Comparison of ENCODE assay signal across 17 mouse cellular contexts in genomic region chr15:98930998-98931397, GRCm38 (mm10). TPM values are rescaled to one million over a fixed set of nuclear protein-coding genes. Genes with fewer than 3 reads are reported as not detected.
DNase-seq lines count a peak whose midpoint lies in the region; ATAC-seq and TF ChIP-seq lines count a peak whose summit lies in the region.
"Had no signal": no experiment of that assay in that cellular context is flagged by ENCODE, and none has a peak within 500 bp of the region (broad histone marks: within the 10 kb centered on the region; RNA-seq: fewer than 3 reads in every experiment).

No protein-coding gene starts in this region.

- H3K9me3 ChIP-seq in forebrain, embryonic 12.5 days = no peaks in the 10 kb centered on the region
- H3K9me3 ChIP-seq in forebrain, embryonic 14.5 days (replicated peaks; ENCODE audit: control insufficient read depth, low read length) = no peaks in the 10 kb centered on the region
- H3K9me3 ChIP-seq in limb, embryonic 12.5 days = no peaks in the 10 kb centered on the region
- H3K9me3 ChIP-seq in limb, embryonic 10.5 days (replicated peaks) = no peaks in the 10 kb centered on the region
- H3K9me3 ChIP-seq in liver, postnatal 0 days (ENCODE audit: low read length) = no peaks in the 10 kb centered on the region
- H3K9me3 ChIP-seq: embryonic facial prominence, embryonic 13.5 days had no signal

- H3K9ac ChIP-seq in forebrain, embryonic 12.5 days = no peak overlapping the region
- no peak overlapping the region for H3K9ac ChIP-seq in forebrain, embryonic 14.5 days (ENCODE audit: low read length)
- H3K9ac ChIP-seq in limb, embryonic 12.5 days (replicated peaks) = no peak overlapping the region
- 0 out of 2 replicates have a peak overlapping the region, but pooled peaks have one; percentile 6 for H3K9ac ChIP-seq in liver, postnatal 0 days (replicated peaks)
- H3K9ac ChIP-seq: embryonic facial prominence, embryonic 13.5 days had no signal

- H3K4me3 ChIP-seq in forebrain, embryonic 12.5 days (replicated peaks) = no peak overlapping the region
- no peak overlapping the region for H3K4me3 ChIP-seq in forebrain, embryonic 14.5 days (ENCODE audit: low read depth, low read length)
- H3K4me3 ChIP-seq in limb, embryonic 12.5 days (replicated peaks) = no peak overlapping the region
- H3K4me3 ChIP-seq in limb, embryonic 10.5 days = no peak overlapping the region
- no peak overlapping the region for H3K4me3 ChIP-seq in liver, postnatal 0 days (ENCODE audit: low read depth, low read length)
- H3K4me3 ChIP-seq: embryonic facial prominence, embryonic 13.5 days had no signal

- no peak for TF ChIP-seq CTCF in liver, postnatal 0 days (IDR thresholded peaks at IDR 0.05; ENCODE audit: low read depth)

- TF ChIP-seq EP300 in liver, postnatal 0 days (IDR thresholded peaks at IDR 0.05; ENCODE audit: low read depth) = no peak

- WGBS in forebrain, embryonic 12.5 days = 76% methylated on average over 3 of the region's 3 CpGs
- WGBS in forebrain, embryonic 14.5 days = 66% methylated on average over 3 of the region's 3 CpGs
- WGBS in limb, embryonic 12.5 days = 84% methylated on average over 3 of the region's 3 CpGs
- WGBS in limb, embryonic 10.5 days = 82% methylated on average over 3 of the region's 3 CpGs
- 85% methylated on average over 3 of the region's 3 CpGs for WGBS in liver, postnatal 0 days (ENCODE audit: insufficient replicate concordance)

- H3K27ac ChIP-seq in forebrain, embryonic 12.5 days = 0 out of 2 replicates have a peak overlapping the region, but pooled peaks have one; percentile 13
- H3K27ac ChIP-seq in forebrain, embryonic 14.5 days (ENCODE audit: low read depth, low read length) = no peak overlapping the region
- no peak overlapping the region for H3K27ac ChIP-seq in limb, embryonic 12.5 days
- no peak overlapping the region for H3K27ac ChIP-seq in limb, embryonic 10.5 days
- no peak overlapping the region for H3K27ac ChIP-seq in liver, postnatal 0 days (ENCODE audit: low read depth)
- H3K27ac ChIP-seq: embryonic facial prominence, embryonic 13.5 days had no signal

- no peak for DNase-seq in forebrain, embryonic 14.5 days (ENCODE audit: low spot score)
- DNase-seq in limb, embryonic 10.5 days (ENCODE audit: low spot score) = no peak
- DNase-seq in R1 (ENCODE audit: low read depth, low spot score) = peak; percentile 23
- no peak for DNase-seq in liver, postnatal 0 days
- no peak for DNase-seq in spleen, postnatal 4 days (ENCODE audit: low spot score in 2 of 2)
- DNase-seq in right cerebral cortex, adult 18-20 months = no peak
- DNase-seq: adrenal gland, postnatal 14 days; B cell, adult 2 months; cerebellum, adult 18-20 months; gastrocnemius, postnatal 10 days; kidney, adult 9 months; layer of hippocampus, adult 9-11 months; retina, postnatal 1 day; thymus, postnatal 14 days had no signal

- peaks cover 15% of the 10 kb centered on the region for H3K36me3 ChIP-seq in forebrain, embryonic 12.5 days (replicated peaks)
- H3K36me3 ChIP-seq in forebrain, embryonic 14.5 days (ENCODE audit: control insufficient read depth, insufficient read depth, low read length) = peaks cover 19% of the 10 kb centered on the region
- peaks cover 17% of the 10 kb centered on the region for H3K36me3 ChIP-seq in limb, embryonic 12.5 days
- peaks cover 24% of the 10 kb centered on the region for H3K36me3 ChIP-seq in limb, embryonic 10.5 days
- H3K36me3 ChIP-seq in liver, postnatal 0 days (replicated peaks; ENCODE audit: insufficient read depth, low read length) = peaks cover 10% of the 10 kb centered on the region

- H3K4me1 ChIP-seq in forebrain, embryonic 12.5 days = peaks cover 33% of the 10 kb centered on the region
- peaks cover 16% of the 10 kb centered on the region for H3K4me1 ChIP-seq in forebrain, embryonic 14.5 days (ENCODE audit: control insufficient read depth, insufficient read depth, low read length)
- peaks cover 21% of the 10 kb centered on the region for H3K4me1 ChIP-seq in limb, embryonic 12.5 days (replicated peaks)
- H3K4me1 ChIP-seq in limb, embryonic 10.5 days = peaks cover 29% of the 10 kb centered on the region
- H3K4me1 ChIP-seq in liver, postnatal 0 days (ENCODE audit: insufficient read depth) = peaks cover 22% of the 10 kb centered on the region

- H3K27me3 ChIP-seq in forebrain, embryonic 12.5 days = no peaks in the 10 kb centered on the region
- no peaks in the 10 kb centered on the region for H3K27me3 ChIP-seq in forebrain, embryonic 14.5 days (replicated peaks; ENCODE audit: control insufficient read depth, insufficient read depth, low read length)
- H3K27me3 ChIP-seq in limb, embryonic 12.5 days = no peaks in the 10 kb centered on the region
- H3K27me3 ChIP-seq in limb, embryonic 10.5 days (ENCODE audit: low read depth, poor library complexity, severe bottlenecking) = no peaks in the 10 kb centered on the region
- H3K27me3 ChIP-seq in liver, postnatal 0 days (ENCODE audit: insufficient read depth, low read length) = no peaks in the 10 kb centered on the region
- H3K27me3 ChIP-seq: embryonic facial prominence, embryonic 13.5 days had no signal

- H3K4me2 ChIP-seq in forebrain, embryonic 12.5 days = peak overlapping the region; percentile 31; the same call in 1 of the 2 replicates
- no peak overlapping the region for H3K4me2 ChIP-seq in forebrain, embryonic 14.5 days (ENCODE audit: low read length)
- 0 out of 2 replicates have a peak overlapping the region, but pooled peaks have one; percentile 6 for H3K4me2 ChIP-seq in limb, embryonic 12.5 days
- H3K4me2 ChIP-seq in liver, postnatal 0 days (ENCODE audit: low read depth, low read length) = no peak overlapping the region
- H3K4me2 ChIP-seq: embryonic facial prominence, embryonic 13.5 days had no signal

- ATAC-seq in forebrain, embryonic 12.5 days (ENCODE audit: low FRiP score) = no peak
- no peak for ATAC-seq in forebrain, embryonic 14.5 days
- ATAC-seq in limb, embryonic 12.5 days (ENCODE audit: insufficient number of reproducible peaks, insufficient read depth, low FRiP score, low TSS enrichment, low read depth) = no peak
- no peak for ATAC-seq in liver, postnatal 0 days

RNA-seq across cellular contexts. Expression of gene Tuba1b, which starts 3.4 kb away (rescaled TPM):
- 1,790 and 1,867 TPM in 2 replicates for polyA plus RNA-seq in forebrain, embryonic 12.5 days (2016; fragmentation: Nextera tagmentation; extraction: Ambion mirVana)
- polyA plus RNA-seq in forebrain, embryonic 14.5 days (2014; fragmentation: Nextera tagmentation; extraction: Ambion mirVana) = 1,499 and 1,719 TPM in 2 replicates
- polyA plus RNA-seq in limb, embryonic 12.5 days (2016; fragmentation: Nextera tagmentation; extraction: Ambion mirVana) = 1,691 and 1,695 TPM in 2 replicates
- 2,301 and 2,452 TPM in 2 replicates for polyA plus RNA-seq in limb, embryonic 10.5 days (2016; fragmentation: Nextera tagmentation; extraction: Ambion mirVana)
- polyA plus RNA-seq in liver, postnatal 0 days (2015; fragmentation: Nextera tagmentation; extraction: Ambion mirVana) = 389 and 423 TPM in 2 replicates

RNA-seq across cellular contexts. Expression of gene Lmbr1l, which starts 13.0 kb away (rescaled TPM):
- polyA plus RNA-seq in forebrain, embryonic 12.5 days (2016; fragmentation: Nextera tagmentation; extraction: Ambion mirVana) = 30.6 and 41.5 TPM in 2 replicates
- polyA plus RNA-seq in forebrain, embryonic 14.5 days (2014; fragmentation: Nextera tagmentation; extraction: Ambion mirVana) = 10.9 TPM in 2 replicates
- 23.4 and 24.1 TPM in 2 replicates for polyA plus RNA-seq in limb, embryonic 12.5 days (2016; fragmentation: Nextera tagmentation; extraction: Ambion mirVana)
- 23.9 and 28.3 TPM in 2 replicates for polyA plus RNA-seq in limb, embryonic 10.5 days (2016; fragmentation: Nextera tagmentation; extraction: Ambion mirVana)
- 4.9 and 5.1 TPM in 2 replicates for polyA plus RNA-seq in liver, postnatal 0 days (2015; fragmentation: Nextera tagmentation; extraction: Ambion mirVana)

RNA-seq across cellular contexts. Expression of gene Gm49450, which starts 22.4 kb away (rescaled TPM):
- polyA plus RNA-seq in forebrain, embryonic 12.5 days (2016; fragmentation: Nextera tagmentation; extraction: Ambion mirVana) = not detected in 2 replicates
- polyA plus RNA-seq in forebrain, embryonic 14.5 days (2014; fragmentation: Nextera tagmentation; extraction: Ambion mirVana) = not detected in 2 replicates
- polyA plus RNA-seq in limb, embryonic 12.5 days (2016; fragmentation: Nextera tagmentation; extraction: Ambion mirVana) = not detected in 2 replicates
- not detected in 2 replicates for polyA plus RNA-seq in limb, embryonic 10.5 days (2016; fragmentation: Nextera tagmentation; extraction: Ambion mirVana)
- polyA plus RNA-seq in liver, postnatal 0 days (2015; fragmentation: Nextera tagmentation; extraction: Ambion mirVana) = not detected in 2 replicates
- polyA plus RNA-seq: embryonic facial prominence, embryonic 13.5 days had no signal

RNA-seq across cellular contexts. Expression of gene Tuba1a, which starts 22.5 kb away (rescaled TPM):
- polyA plus RNA-seq in forebrain, embryonic 12.5 days (2016; fragmentation: Nextera tagmentation; extraction: Ambion mirVana) = 7,386 and 7,785 TPM in 2 replicates
- polyA plus RNA-seq in forebrain, embryonic 14.5 days (2014; fragmentation: Nextera tagmentation; extraction: Ambion mirVana) = 18,182 and 18,289 TPM in 2 replicates
- 1,314 and 1,328 TPM in 2 replicates for polyA plus RNA-seq in limb, embryonic 12.5 days (2016; fragmentation: Nextera tagmentation; extraction: Ambion mirVana)
- 1,294 and 1,475 TPM in 2 replicates for polyA plus RNA-seq in limb, embryonic 10.5 days (2016; fragmentation: Nextera tagmentation; extraction: Ambion mirVana)
- 28.1 and 28.7 TPM in 2 replicates for polyA plus RNA-seq in liver, postnatal 0 days (2015; fragmentation: Nextera tagmentation; extraction: Ambion mirVana)

RNA-seq across cellular contexts. Expression of gene Dhh, which starts 32.7 kb away (rescaled TPM):
- 0.45 and 0.51 TPM in 2 replicates for polyA plus RNA-seq in forebrain, embryonic 12.5 days (2016; fragmentation: Nextera tagmentation; extraction: Ambion mirVana)
- polyA plus RNA-seq in forebrain, embryonic 14.5 days (2014; fragmentation: Nextera tagmentation; extraction: Ambion mirVana) = 0.18 and 0.36 TPM in 2 replicates
- 0.52 and 0.74 TPM in 2 replicates for polyA plus RNA-seq in limb, embryonic 12.5 days (2016; fragmentation: Nextera tagmentation; extraction: Ambion mirVana)
- 0.40 and 0.46 TPM in 2 replicates for polyA plus RNA-seq in limb, embryonic 10.5 days (2016; fragmentation: Nextera tagmentation; extraction: Ambion mirVana)
- 0.07 TPM in 1 of 2 replicates, not detected in the other for polyA plus RNA-seq in liver, postnatal 0 days (2015; fragmentation: Nextera tagmentation; extraction: Ambion mirVana)

Comparison
In these comparisons a context has a peak if more than half of its experiments do, and no peak if none do; other contexts are left out.
1. H3K4me2 ChIP-seq: peak in forebrain, embryonic 12.5 days (single experiment) and limb, embryonic 12.5 days (single experiment); none in forebrain, embryonic 14.5 days (single experiment) and liver, postnatal 0 days (single experiment).